Mouse (Mus musculus) CH12.LX (cell line): ENCODE measurements around the gene Lbhd1.

ENCODE experiments used
- CHD2 ChIP-seq: IDR thresholded peaks from 2 replicates; pipeline ENCODE4 v1.6.1; 2011; ENCODE audit warnings: low read length, improper control_type of control experiment
- CTCF ChIP-seq, 2 experiments: IDR thresholded peaks in 1 of 2; conservative IDR thresholded peaks in 1 of 2; 2 replicates each; pipeline ENCODE4 v1.5.1; 2011 to 2012; ENCODE audit warnings: low read depth in 2 of 2, low read length in 2 of 2, improper control_type of control experiment in 1 of 2, inconsistent platforms in 1 of 2, mild to moderate bottlenecking in 1 of 2, moderate library complexity in 1 of 2
- EP300 ChIP-seq: IDR thresholded peaks from 2 replicates; pipeline ENCODE4 v1.6.1; 2011; ENCODE audit warnings: low read length, improper control_type of control experiment
- JUND ChIP-seq: conservative IDR thresholded peaks from 2 replicates; pipeline ENCODE4 v1.6.1; 2011; ENCODE audit warnings: low read depth, low read length, improper control_type of control experiment
- RCOR1 ChIP-seq: conservative IDR thresholded peaks from 2 replicates; pipeline ENCODE4 v1.6.1; 2012; ENCODE audit warnings: low read depth, mild to moderate bottlenecking, inconsistent platforms, low read length, improper control_type of control experiment
- ZC3H11A ChIP-seq: IDR thresholded peaks from 2 replicates; pipeline ENCODE4 v1.6.1; 2012; ENCODE audit warnings: low read depth, mild to moderate bottlenecking, inconsistent platforms, low read length, improper control_type of control experiment

DNA sequence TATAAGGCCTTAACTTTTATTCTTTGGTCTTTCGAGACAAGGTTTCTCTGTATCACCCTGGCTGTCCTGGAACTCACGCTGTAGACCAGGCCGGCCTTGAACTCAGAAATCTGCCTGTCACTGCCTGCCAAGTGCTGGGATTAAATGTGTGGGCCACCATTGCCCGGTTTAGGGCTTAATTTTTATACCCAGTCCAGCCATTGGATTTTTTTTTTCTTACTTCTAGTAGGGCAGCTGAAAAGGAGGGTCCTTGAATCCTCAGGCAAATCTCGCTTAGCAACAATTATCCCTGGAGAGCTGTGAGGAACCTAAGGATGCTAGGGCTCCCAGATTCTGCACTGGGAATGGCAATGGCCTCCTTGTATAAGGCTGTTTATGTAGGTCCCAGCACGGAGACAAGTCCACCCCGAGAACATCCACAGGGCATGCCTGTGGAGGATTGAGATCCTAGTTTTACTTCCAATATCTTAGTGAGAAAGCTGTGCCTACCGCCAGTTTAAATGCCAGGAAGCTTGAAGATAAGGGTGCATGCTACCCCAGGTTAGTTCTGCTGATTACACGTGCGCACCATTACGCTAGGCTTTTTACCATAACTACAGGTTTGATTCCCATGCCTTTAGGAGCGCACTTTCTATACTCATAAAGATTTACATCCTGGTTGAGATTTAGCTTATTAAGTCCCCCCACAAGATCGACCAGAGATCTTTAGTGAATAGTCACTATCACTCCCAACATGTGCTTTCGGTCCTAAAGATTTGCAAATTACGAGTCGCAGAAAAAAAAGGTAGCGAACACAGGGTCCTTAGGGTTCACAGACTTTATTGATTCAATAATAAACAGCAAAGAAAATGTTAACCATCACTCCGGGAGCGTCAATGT is 4.3 kb downstream of the Lbhd1 start:
- TF ChIP-seq CHD2 (no peak; the same call in 1 of the 2 replicates), EP300 (no peak), CTCF (conservative IDR thresholded peaks at IDR 0.05 in 1 of 2, IDR thresholded peaks at IDR 0.05 in 1 of 2; ENCODE audit: low read depth in 2 of 2, low read length in 2 of 2) (no peak), ZC3H11A (no peak), JUND (no peak), RCOR1 (no peak)
